Mouse (Mus musculus) intestine, postnatal 0 days (tissue): ENCODE measurements at regions not wholly inside any gene's neighbourhood (a gene's known extent, or its start where the extent isn't known, plus 50 kb on each side); places are given as distances from the start of the nearest gene placed in this dataset.

Source experiments
- ATAC-seq: fragments of 200-750 bp; cut with Nextera tagmentation; 2 replicates; pipeline ENCODE4 v1.8.0; 2017; ENCODE audit warnings: mild to moderate bottlenecking, moderate TSS enrichment, moderate library complexity
- H3K27ac ChIP-seq: fragments of 300-500 bp; sonication (generic); 2 replicates; pipeline ENCODE4 v1.5.1; 2014; ENCODE audit warnings: mild to moderate bottlenecking, low read depth, low read length, moderate library complexity
- H3K27me3 ChIP-seq: fragments of 300-500 bp; sonication (generic); replicated peaks from 2 replicates; pipeline ENCODE4 v1.6.1; 2014; ENCODE audit warnings: low read length, mixed read lengths; ENCODE audit not compliant: control insufficient read depth, insufficient read depth
- H3K36me3 ChIP-seq: fragments of 300-500 bp; sonication (generic); 2 replicates; pipeline ENCODE4 v1.6.1; 2014; ENCODE audit warnings: mild to moderate bottlenecking, moderate library complexity; ENCODE audit not compliant: control insufficient read depth, insufficient read depth
- H3K4me1 ChIP-seq: fragments of 300-500 bp; sonication (generic); replicated peaks from 2 replicates; pipeline ENCODE4 v1.6.1; 2014; ENCODE audit warnings: antibody characterized with exemption, low read length, mixed read lengths; ENCODE audit not compliant: control insufficient read depth, insufficient read depth
- H3K4me2 ChIP-seq: fragments of 300-500 bp; sonication (generic); replicated peaks from 2 replicates; pipeline ENCODE4 v1.6.1; 2014; ENCODE audit warnings: low read depth, mild to moderate bottlenecking, moderate library complexity
- H3K4me3 ChIP-seq: fragments of 300-500 bp; sonication (generic); 2 replicates; pipeline ENCODE4 v1.5.1; 2014; ENCODE audit warnings: low read depth, low read length
- H3K9ac ChIP-seq: fragments of 300-500 bp; sonication (generic); 2 replicates; pipeline ENCODE4 v1.6.1; 2014; ENCODE audit warnings: mild to moderate bottlenecking, low read depth, low read length
- H3K9me3 ChIP-seq: fragments of 300-500 bp; sonication (generic); 2 replicates; pipeline ENCODE4 v1.6.1; 2016; ENCODE audit warnings: mixed run types; ENCODE audit not compliant: control insufficient read depth
- CTCF ChIP-seq: sonication (generic); IDR thresholded peaks from 2 replicates; pipeline ENCODE4 v1.5.1; 2016; ENCODE audit warnings: low read depth, mild to moderate bottlenecking, control low read depth, antibody characterized with exemption, moderate library complexity

DNA sequence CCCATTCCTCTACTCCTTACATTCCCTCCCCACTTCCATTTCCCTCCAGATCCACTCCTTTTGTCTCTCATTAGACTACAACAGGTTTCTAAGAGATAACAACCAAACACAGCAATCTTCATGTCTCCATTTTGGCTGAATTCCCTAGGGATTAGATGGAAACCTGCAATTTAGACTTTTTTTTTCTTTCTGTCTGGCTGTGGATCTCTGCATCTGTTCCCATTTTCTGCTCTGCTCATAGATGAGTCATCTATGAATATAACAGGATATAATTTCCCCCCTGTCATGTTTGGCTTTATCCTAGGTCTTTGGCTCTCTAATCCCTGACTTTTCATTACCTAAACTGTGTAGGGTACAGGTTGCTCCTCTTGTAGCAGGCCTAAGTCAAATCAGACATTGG lies 73.1 kb upstream of the Speer4f2 start:
- Histone ChIP-seq H3K4me3 (no peak overlapping the region), H3K4me2 (no peak overlapping the region), H3K36me3 (no peaks in the 10 kb centered on the region), H3K27ac (no peak overlapping the region), H3K27me3 (no peaks in the 10 kb centered on the region), H3K9me3 (no peaks in the 10 kb centered on the region), H3K4me1 (no peaks in the 10 kb centered on the region), H3K9ac (no peak overlapping the region)
- TF ChIP-seq CTCF, result no peak
- ATAC-seq, result no peak

DNA sequence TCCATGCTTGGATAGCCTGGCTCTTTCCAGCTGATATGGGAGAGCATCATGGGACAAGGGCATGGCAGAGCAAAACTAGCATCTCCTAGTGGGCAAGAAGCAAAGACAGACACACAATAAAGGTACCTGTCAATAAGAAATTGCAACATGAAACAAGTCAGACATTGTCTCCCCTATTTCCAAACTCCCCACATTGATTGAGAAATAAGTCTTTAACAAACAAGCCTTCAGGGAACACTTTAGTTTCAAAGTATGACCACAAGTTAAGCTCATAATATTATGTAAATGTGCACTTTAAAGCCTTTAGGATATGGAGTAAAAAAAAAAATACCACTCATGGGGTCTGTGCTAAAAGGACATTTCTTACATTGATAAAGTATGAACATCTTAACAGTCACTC lies 51.5 kb upstream of the Speer4f2 start:
- Histone ChIP-seq H3K4me1 (no peaks in the 10 kb centered on the region), H3K9ac (no peak overlapping the region), H3K27me3 (no peaks in the 10 kb centered on the region), H3K27ac (no peak overlapping the region), H3K36me3 (no peaks in the 10 kb centered on the region), H3K9me3 (no peaks in the 10 kb centered on the region), H3K4me2 (no peak overlapping the region), H3K4me3 (no peak overlapping the region)
- no peak for TF ChIP-seq CTCF
- ATAC-seq, result no peak
